Mouse (Mus musculus) heart, postnatal 4 days (tissue): ENCODE results near the gene Mmgt2. TPM values are rescaled to one million over a fixed set of nuclear protein-coding genes. Genes with fewer than 3 reads are reported as not detected.
A peak's percentile ranks its signal among the peaks of the same experiment; 100 is the strongest.

Experiments used
- DNase-seq: peaks from one replicate; pipeline ENCODE4 v3.0.0; 2021
- total RNA-seq, 2 experiments: library from RNA; stranded (reverse); gene quantifications; 2 replicates each; pipeline ENCODE4 v1.2.3; 2021

Gene Mmgt2
- total RNA-seq, 2 experiments from 2014 or later = 18.5 to 20.9 TPM

GRCm38 (mm10) chr11:62621586-62622283 lies 26.7 kb upstream of the Mmgt2 start:
- DNase-seq = no peak

DNA sequence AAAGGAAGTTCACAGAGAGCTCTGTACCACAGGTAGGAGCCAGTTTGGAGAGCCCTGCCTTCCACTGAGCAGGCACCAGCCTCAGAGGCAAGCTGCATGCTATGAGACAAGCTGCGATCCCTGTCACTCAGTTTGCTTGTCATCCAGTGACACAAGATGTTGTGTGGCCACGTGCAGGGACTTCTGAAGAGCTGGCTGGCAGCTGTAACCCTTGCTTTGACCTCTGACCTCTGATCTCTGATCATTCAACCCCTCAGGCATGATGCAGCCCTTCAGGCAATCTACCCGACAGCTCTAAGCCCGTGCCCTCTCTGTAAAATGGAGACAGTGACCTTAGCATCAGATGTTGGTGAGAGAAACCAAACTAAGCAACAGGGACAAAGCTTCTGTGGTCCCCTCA lies 25.6 kb upstream of the Mmgt2 start:
- DNase-seq = no peak

- peak; percentile 58 for DNase-seq
Observed at GRCm38 (mm10) chr11:62624341-62625291, 23.8 kb upstream of the Mmgt2 start.

- DNase-seq = no peak
Observed at GRCm38 (mm10) chr11:62629352-62630224, 18.9 kb upstream of the Mmgt2 start.

- DNase-seq = peak; percentile 33
Observed at GRCm38 (mm10) chr11:62630225-62630821, 18.1 kb upstream of the Mmgt2 start.

DNA sequence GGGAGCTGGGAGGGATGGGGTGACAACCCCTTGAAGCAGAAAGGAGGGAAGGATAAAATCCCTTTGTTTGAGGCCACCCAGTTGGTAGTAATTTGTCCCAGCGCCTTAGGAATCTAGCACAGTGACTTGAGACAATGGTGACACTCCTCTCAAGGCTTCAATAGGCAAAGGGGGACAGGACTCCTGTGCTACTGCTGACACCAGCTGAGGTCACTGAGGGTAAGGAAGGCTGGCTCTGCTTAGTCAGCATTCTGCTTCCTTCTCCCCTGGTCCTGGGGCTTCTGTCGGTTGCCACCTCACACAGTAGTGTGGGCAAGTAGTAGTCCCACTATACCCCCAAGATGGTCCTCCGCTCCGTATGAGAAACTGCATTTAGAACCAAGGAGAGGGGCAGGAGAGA lies 17.3 kb upstream of the Mmgt2 start:
- DNase-seq = no peak

DNA sequence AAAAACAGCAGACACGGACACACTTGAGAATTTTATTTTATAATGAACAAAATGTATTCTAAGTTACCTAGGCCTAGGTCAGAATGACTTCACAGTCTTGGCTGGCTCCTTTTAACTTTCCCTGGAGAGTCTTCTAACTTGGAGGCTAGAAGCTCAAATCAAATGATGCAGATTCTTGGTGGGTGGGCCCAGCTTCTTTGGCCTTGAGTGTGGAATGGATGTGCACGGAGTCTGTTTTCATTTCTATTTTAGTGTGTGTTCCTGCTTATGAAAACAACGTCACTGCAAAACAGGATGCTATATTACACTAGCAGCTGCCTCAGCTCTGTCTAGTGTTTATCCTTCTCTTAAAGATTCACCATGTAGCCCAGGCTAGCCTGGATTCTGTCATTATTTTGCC lies 13.1 kb upstream of the Mmgt2 start:
- peak; percentile 28 for DNase-seq

DNA sequence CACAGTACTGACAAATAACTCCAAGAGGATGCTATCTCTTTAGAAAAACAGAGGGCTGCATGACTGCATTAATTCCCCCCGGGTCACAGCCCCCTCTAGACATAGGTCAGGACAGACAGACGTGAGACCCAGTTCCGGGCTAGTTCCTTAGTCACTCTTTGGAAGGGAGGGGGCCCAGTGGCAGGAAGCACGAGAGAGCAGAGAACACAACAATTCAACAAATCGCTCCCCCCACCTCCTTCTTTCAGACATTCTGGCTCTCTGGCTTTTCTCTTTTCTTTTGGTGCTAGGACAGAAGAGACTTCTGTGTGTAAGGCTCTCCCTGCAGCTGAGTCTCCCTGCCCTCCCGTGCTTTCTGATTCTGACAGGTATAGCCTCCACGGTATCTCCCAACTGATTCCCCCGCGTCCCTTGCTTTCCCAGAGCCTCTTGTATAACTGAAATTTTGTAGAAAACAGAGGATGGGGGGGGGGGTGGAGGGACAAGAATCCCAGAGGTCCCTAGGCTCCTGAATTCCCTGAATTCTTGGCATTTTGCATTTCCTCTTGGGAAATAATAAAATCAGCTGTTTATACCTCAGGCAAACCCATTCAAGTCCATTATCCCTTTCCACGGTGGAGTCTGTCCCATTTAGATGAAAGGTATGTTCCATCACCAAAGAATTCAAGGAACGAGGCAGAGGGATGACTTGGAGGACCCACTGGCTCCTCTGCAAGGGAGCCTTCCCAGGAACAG lies 12.2 kb upstream of the Mmgt2 start:
- peak; percentile 24 for DNase-seq

DNA sequence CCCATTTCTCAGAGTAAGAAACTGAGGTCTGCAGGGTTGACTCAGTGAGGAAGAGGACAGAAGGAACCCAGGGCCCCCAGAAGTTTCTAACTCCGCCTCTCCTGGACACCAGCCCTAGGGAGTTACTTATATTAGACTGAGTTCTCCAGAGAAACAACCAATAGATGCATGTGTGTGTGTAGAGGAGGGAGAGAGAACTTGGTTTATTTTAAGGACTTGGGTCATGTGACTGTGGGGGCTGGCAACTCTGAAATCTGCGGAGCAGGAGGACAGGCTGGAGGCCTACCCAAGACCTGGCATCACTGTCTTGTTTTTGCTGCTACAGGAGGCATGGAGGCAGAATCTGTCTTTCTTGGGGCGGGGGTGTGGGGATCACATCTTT lies 11.6 kb upstream of the Mmgt2 start:
- peak; percentile 49 for DNase-seq

- DNase-seq = no peak
Observed at GRCm38 (mm10) chr11:62637401-62637800, 11.1 kb upstream of the Mmgt2 start.

DNA sequence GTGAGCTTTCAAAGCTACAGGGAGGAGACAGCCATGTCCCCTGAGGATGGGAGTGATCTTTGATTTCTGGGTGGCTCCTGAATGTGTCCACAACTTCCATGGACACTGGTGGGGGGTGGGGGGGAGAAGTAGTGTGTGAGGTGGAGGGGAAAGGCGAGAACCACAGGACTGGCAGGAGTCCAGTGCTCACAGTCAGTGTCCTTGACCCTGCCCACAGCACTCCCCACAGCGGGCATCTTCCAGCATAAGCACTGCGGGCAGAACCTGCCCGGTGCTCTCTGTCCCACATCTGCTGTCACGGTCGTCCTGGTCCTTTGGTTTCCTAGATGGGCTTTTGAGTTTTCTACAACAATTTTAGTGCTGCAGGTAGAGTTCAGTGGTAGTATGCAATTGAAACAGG lies 10.7 kb upstream of the Mmgt2 start:
- DNase-seq = no peak

GRCm38 (mm10) chr11:62638402-62638801 lies 10.1 kb upstream of the Mmgt2 start:
- no peak for DNase-seq

DNA sequence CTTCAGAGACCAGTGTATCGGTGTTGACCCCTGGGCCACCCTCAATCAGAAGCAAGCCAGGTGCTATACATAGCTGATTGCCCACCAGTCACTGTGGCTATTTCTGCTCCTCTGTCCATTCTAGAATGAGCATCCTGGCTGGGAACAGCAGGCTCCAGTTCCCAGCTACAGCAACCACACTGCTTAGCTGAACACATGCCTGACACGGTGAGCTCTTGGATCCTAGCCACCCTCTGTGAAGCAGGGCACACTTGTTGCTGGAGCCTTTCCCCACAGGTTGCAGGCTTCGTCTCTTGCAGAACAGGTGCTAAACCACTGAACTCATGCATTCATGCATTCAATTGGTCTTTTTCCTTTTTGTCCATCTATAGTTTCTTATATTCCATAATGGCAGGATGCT lies 8.1 kb upstream of the Mmgt2 start:
- peak; percentile 26 for DNase-seq

- DNase-seq = peak; percentile 20
Observed at GRCm38 (mm10) chr11:62642023-62642844, 6.2 kb upstream of the Mmgt2 start.

GRCm38 (mm10) chr11:62643011-62643631 lies 5.3 kb upstream of the Mmgt2 start:
- peak; percentile 75 for DNase-seq

DNA sequence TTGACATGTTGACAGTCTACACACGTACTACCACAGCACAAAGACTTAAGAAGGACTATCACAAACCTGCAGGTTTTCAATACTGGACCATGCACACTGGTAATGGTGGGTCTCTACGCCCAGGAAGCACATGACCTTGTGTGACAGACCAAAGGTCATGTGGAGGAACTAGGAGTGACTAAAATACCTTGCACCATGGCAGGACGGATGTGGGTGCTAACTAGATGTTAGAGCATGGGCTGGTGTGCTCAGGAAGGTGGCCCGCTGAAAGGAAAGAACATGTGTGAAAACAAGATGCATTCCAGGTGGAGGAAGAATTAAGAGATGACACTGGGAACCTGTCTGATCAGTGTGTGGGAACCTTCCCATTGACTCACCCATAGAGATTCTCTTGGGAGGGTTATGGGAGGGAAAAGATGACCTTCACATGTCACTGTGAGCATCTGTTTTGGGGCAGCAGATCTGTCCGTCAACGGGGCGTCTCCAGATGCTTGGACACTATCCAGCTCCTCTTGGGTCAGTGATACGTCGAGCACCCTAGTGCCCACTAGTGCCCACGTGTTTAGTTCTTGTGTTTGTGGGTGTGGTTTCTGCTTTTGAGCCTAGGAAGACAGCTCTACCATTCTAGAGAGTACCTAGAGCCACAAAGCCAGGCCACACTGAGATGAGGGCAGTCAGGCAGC lies 4.6 kb upstream of the Mmgt2 start:
- DNase-seq = no peak

DNA sequence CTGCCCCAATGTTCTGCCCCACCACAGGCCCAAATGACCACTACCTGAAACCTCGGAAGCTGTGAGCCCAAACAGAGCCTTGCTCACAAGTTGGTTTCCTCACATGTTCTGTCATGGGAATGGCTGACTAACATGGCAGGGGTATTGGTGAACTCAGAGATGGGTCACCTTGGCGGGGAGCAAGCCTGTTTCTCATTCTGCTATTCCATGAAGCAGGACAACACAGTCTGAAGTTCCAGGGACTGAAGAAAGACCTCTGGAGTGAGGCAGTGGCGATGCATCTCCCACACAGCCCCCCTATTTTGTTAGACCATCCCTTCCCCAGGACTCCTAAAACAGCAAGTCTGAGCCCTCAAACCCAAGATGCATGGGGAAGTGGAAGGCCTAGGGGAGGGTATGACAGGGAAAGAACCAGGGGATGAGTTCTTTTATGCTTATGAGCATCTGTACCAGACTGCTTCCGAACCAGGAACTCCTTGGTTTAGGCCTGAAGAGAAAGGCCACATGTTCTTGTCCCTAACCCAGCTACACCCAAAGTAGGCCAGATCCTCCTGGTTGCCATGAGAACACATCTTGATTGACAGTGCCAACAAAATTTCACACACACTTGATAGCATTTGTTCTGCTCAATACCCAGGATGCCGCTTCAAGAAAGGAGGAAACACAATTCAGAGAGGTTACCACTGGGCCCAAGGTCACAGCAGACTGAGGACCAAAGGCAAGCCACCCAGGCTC lies 3.7 kb upstream of the Mmgt2 start:
- DNase-seq = no peak

DNA sequence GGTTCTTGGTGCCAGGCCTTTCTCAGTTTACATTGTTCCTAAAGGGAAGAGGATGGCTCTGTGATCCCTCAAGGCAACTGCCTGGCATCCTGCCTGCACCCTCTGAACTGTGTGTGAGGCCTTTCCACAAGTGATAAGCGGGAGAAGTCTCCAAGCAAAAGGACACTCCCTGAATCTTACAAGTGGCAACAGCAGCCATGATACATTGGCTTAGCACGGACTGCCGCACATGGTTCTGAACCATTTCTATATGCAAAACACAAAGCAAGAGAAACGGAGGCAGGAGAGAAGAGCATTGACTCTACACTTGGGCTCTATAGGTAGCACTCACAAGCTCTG lies 3.2 kb upstream of the Mmgt2 start:
- DNase-seq = peak; percentile 55
